Mouse (Mus musculus) right cerebral cortex, postnatal 25 days (tissue): ENCODE measurements around the gene Haus3.
A peak's percentile ranks its signal among the peaks of the same experiment; 100 is the strongest.

Experiments
- DNase-seq: peaks from one replicate; pipeline ENCODE4 v3.0.0; 2022

Haus3 gene

GRCm38 (mm10) chr5:34168950-34169891 lies at the start of gene Haus3, which contains the start of gene Poln:
TSS of gene Haus3 (minus strand) at chr5:34169527.
TSS of gene Poln (minus strand) at chr5:34169448.
- peak; percentile 97 for DNase-seq

- no peak for DNase-seq
Measured at GRCm38 (mm10) chr5:34218672-34219071, 49.3 kb upstream of the Haus3 start.

GRCm38 (mm10) chr5:34217756-34218155 lies 48.4 kb upstream of the Haus3 start:
- DNase-seq = no peak

- no peak for DNase-seq
Measured at GRCm38 (mm10) chr5:34216025-34216424, 46.7 kb upstream of the Haus3 start.

GRCm38 (mm10) chr5:34213659-34214058 lies 44.3 kb upstream of the Haus3 start:
- no peak for DNase-seq

GRCm38 (mm10) chr5:34210279-34210678 lies 41.0 kb upstream of the Haus3 start:
- peak; percentile 59 for DNase-seq

GRCm38 (mm10) chr5:34207503-34207902 lies 38.2 kb upstream of the Haus3 start:
- no peak for DNase-seq

GRCm38 (mm10) chr5:34205788-34206187 lies 36.5 kb upstream of the Haus3 start:
- no peak for DNase-seq

GRCm38 (mm10) chr5:34204911-34205310 lies 35.6 kb upstream of the Haus3 start:
- no peak for DNase-seq

- no peak for DNase-seq
Measured at GRCm38 (mm10) chr5:34202006-34202405, 32.7 kb upstream of the Haus3 start.

GRCm38 (mm10) chr5:34201396-34201795 lies 32.1 kb upstream of the Haus3 start:
- no peak for DNase-seq

- no peak for DNase-seq
Measured at GRCm38 (mm10) chr5:34198615-34199014, 29.3 kb upstream of the Haus3 start.

- peak; percentile 82 for DNase-seq
Measured at GRCm38 (mm10) chr5:34197243-34197642, 27.9 kb upstream of the Haus3 start.

- DNase-seq = no peak
Measured at GRCm38 (mm10) chr5:34196423-34196822, 27.1 kb upstream of the Haus3 start.

- no peak for DNase-seq
Measured at GRCm38 (mm10) chr5:34195786-34196185, 26.5 kb upstream of the Haus3 start.

GRCm38 (mm10) chr5:34194975-34195662 lies 25.8 kb upstream of the Haus3 start:
- peak; percentile 47 for DNase-seq

- DNase-seq = no peak
Measured at GRCm38 (mm10) chr5:34194426-34194825, 25.1 kb upstream of the Haus3 start.

GRCm38 (mm10) chr5:34191843-34192242 lies 22.5 kb upstream of the Haus3 start:
- DNase-seq = no peak

GRCm38 (mm10) chr5:34191021-34191420 lies 21.7 kb upstream of the Haus3 start:
- DNase-seq = no peak

GRCm38 (mm10) chr5:34189521-34189920 lies 20.2 kb upstream of the Haus3 start:
- DNase-seq = no peak

GRCm38 (mm10) chr5:34188856-34189255 lies 19.5 kb upstream of the Haus3 start:
- DNase-seq = no peak

GRCm38 (mm10) chr5:34187601-34188316 lies 18.4 kb upstream of the Haus3 start, which contains the start of gene Mxd4:
TSS of gene Mxd4 (minus strand) at chr5:34187720.
- peak; percentile 98 for DNase-seq

- peak; percentile 53 for DNase-seq
Measured at GRCm38 (mm10) chr5:34186961-34187391, 17.6 kb upstream of the Haus3 start.
